Mouse (Mus musculus): ENCODE data around the gene Gfod1. TPM values are rescaled to one million over a fixed set of nuclear protein-coding genes. Genes with fewer than 3 reads are reported as not detected.

Gfod1 gene
- polyA plus RNA-seq, 1 experiment: 10.4 TPM

DNA sequence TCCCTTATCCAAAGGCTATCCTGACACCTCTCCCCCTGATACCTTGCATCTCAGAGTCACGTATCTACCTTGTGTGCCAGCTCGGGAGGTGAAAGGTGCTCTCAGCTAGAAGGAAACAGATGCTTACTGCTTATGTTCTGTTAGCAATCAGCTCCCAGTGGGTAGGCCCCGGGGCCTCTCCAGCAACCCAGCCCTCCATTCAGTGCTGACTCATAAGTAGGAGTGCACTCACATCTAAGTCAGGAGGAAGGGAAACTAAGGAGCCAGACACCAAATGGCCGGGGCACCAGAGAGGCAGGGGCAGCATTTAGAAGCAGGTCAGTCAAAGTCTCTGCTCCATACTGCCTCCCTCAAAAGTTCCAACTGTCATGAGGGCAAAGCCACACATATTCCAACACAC is 155.3 kb downstream of the Gfod1 start:
- TF ChIP-seq CTCF (IDR thresholded peaks at IDR 0.05; ENCODE audit: control insufficient read depth, insufficient read depth, low read length) (no peak), POLR2A (IDR thresholded peaks at IDR 0.05; ENCODE audit: borderline replicate concordance, control insufficient read depth, low read depth, low read length) (no peak)
- H3K4me1 ChIP-seq (ENCODE audit: control insufficient read depth, insufficient read depth, low read length): no peaks in the 10 kb centered on the region
- no peak overlapping the region for H3K4me3 ChIP-seq (replicated peaks; ENCODE audit: control insufficient read depth, low read depth, low read length)
- H3K27ac ChIP-seq (ENCODE audit: control insufficient read depth, insufficient read depth, low read depth, low read length, poor library complexity): no peak overlapping the region
- WGBS: 50% methylated on average over 4 of the region's 4 CpGs

DNA sequence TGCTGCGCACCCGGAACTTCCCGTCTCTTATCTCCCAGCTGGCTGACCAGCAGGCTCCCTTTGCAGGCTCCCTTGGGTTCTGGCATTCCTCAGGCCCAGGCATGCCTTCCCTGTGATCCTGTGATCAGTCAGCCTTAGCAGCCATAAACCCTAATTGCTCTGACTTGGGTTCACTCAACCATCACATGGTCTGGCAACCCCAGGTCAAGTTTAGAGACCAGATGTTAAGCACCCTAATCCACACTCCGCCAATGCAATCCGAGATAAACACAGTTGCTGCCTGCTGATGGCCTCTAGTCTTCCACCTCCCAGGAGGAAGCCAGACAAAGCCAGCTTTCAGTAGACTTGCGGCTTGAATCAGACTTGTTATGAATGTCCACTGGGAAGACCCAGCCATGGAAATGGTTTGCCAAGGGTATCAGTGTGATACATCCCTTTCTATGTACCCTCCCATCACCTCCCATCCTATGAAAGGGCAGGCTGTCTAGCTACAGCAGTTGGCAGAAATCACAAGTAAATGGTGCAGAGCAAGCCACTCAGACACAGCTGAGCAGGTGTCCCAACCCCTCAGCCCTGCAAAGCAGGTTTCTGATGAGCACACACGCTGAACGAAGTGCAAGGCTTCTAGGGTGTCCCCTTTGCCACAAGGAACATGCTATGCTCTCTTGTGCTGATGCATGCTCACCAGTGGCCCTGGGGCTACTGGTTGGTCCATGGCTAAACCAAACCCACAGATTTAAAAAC is 157.3 kb downstream of the Gfod1 start:
- Histone ChIP-seq H3K4me3 (replicated peaks; ENCODE audit: control insufficient read depth, low read depth, low read length) (no peak overlapping the region), H3K27ac (ENCODE audit: control insufficient read depth, insufficient read depth, low read depth, low read length, poor library complexity) (no peak overlapping the region), H3K4me1 (ENCODE audit: control insufficient read depth, insufficient read depth, low read length) (no peaks in the 10 kb centered on the region)
- WGBS: 82% methylated on average over 8 of the region's 8 CpGs
- TF ChIP-seq POLR2A (IDR thresholded peaks at IDR 0.05; ENCODE audit: borderline replicate concordance, control insufficient read depth, low read depth, low read length) (no peak), CTCF (IDR thresholded peaks at IDR 0.05; ENCODE audit: control insufficient read depth, insufficient read depth, low read length) (no peak)

Other genes with a start within 250 kb of the Gfod1 start
- gene Tbc1d7, start 132.7 kb downstream of the Gfod1 start, polyA plus RNA-seq (2011; ENCODE audit: insufficient read depth, insufficient read length, low replicate concordance, missing spikeins): 2.6 and 11.1 TPM in 2 replicates
- gene Sirt5, start 61.3 kb upstream of the Gfod1 start, polyA plus RNA-seq (2011; ENCODE audit: insufficient read depth, insufficient read length, low replicate concordance, missing spikeins): 2.6 and 9.7 TPM in 2 replicates
- 69.6 and 80.5 TPM in 2 replicates for gene Nol7, start 94.2 kb upstream of the Gfod1 start, polyA plus RNA-seq (2011; ENCODE audit: insufficient read depth, insufficient read length, low replicate concordance, missing spikeins)
- gene Ranbp9, start 177.1 kb upstream of the Gfod1 start, polyA plus RNA-seq (2011; ENCODE audit: insufficient read depth, insufficient read length, low replicate concordance, missing spikeins): 13.0 and 16.7 TPM in 2 replicates

Data from bone marrow, adult 2 months (tissue).